Mouse (Mus musculus) spleen, postnatal 4 days (tissue): ENCODE data around the gene Gm15097.
"Not testable (repeated sequence)": the region's sequence is repeated elsewhere in the genome, so short reads cannot be mapped to it uniquely, and the experiment has no call there.

Experiments used
- DNase-seq, 2 experiments: peaks; one replicate each; pipeline ENCODE4 v3.0.0; 2022; ENCODE audit warnings: low spot score in 2 of 2

Gm15097 gene

GRCm38 (mm10) chrX:149784173-149784572 lies at the start of gene Gm15097:
Gm15097 (plus strand) TSS chrX:149784473.
- DNase-seq: not testable (repeated sequence)

GRCm38 (mm10) chrX:149762853-149763252 lies 21.4 kb upstream of the Gm15097 start:
- DNase-seq: not testable (repeated sequence)

- peak in 1 of 2 experiments; percentile 58 for DNase-seq
Observed at GRCm38 (mm10) chrX:149811178-149811577, 26.9 kb downstream of the Gm15097 start.
